Mouse (Mus musculus): ENCODE measurements around the gene Ifnar1. TPM values are rescaled to one million over a fixed set of nuclear protein-coding genes. Genes with fewer than 3 reads are reported as not detected.
"Not testable (repeated sequence)": the region's sequence is repeated elsewhere in the genome, so short reads cannot be mapped to it uniquely, and the experiment has no call there.

Gene Ifnar1
- polyA plus RNA-seq, 1 experiment: 36.2 TPM

- H3K27ac ChIP-seq (ENCODE audit: insufficient read depth, low read length): no peak overlapping the region
- H3K4me1 ChIP-seq (ENCODE audit: control insufficient read depth, insufficient read depth, low read length): no peaks in the 10 kb centered on the region
- H3K4me3 ChIP-seq (ENCODE audit: insufficient read depth, low read length): no peak overlapping the region
- TF ChIP-seq CTCF (IDR thresholded peaks at IDR 0.05; ENCODE audit: extremely low read depth, insufficient read depth, low read length) (no peak), POLR2A (IDR thresholded peaks at IDR 0.05; ENCODE audit: extremely low read depth, insufficient read depth, low read length) (no peak)
Observed at GRCm38 (mm10) chr16:91513099-91513498, 28.1 kb downstream of the Ifnar1 start.

GRCm38 (mm10) chr16:91517020-91517419 is 32.0 kb downstream of the Ifnar1 start:
- Histone ChIP-seq H3K27ac (ENCODE audit: insufficient read depth, low read length) (no peak overlapping the region), H3K4me3 (ENCODE audit: insufficient read depth, low read length) (no peak overlapping the region), H3K4me1 (ENCODE audit: control insufficient read depth, insufficient read depth, low read length) (no peaks in the 10 kb centered on the region)
- no peak for TF ChIP-seq POLR2A (IDR thresholded peaks at IDR 0.05; ENCODE audit: extremely low read depth, insufficient read depth, low read length)
- TF ChIP-seq CTCF (IDR thresholded peaks at IDR 0.05; ENCODE audit: extremely low read depth, insufficient read depth, low read length): no peak

DNA sequence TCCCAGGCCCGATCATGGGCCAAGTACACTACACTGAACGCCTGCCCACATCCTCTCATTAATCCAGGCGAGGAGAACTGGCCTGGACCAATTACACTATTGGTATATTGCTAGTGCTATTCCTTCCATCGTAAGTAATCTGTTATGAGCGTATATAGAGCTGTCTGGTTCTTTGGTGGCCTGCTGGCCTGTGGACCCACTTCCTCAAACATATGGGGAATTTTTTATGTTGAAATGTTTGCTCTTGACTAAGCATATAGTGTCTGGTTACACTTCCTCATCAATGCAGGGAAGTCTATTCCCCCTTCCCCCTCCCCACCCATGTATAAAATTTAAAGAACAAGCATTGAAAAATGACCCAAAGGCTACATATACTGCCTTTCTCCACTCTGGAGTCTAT is 37.0 kb downstream of the Ifnar1 start:
- Histone ChIP-seq H3K27ac (ENCODE audit: insufficient read depth, low read length) (no peak overlapping the region), H3K4me3 (ENCODE audit: insufficient read depth, low read length) (no peak overlapping the region), H3K4me1 (ENCODE audit: control insufficient read depth, insufficient read depth, low read length) (no peaks in the 10 kb centered on the region)
- no peak for TF ChIP-seq POLR2A (IDR thresholded peaks at IDR 0.05; ENCODE audit: extremely low read depth, insufficient read depth, low read length)
- TF ChIP-seq CTCF (IDR thresholded peaks at IDR 0.05; ENCODE audit: extremely low read depth, insufficient read depth, low read length): no peak

DNA sequence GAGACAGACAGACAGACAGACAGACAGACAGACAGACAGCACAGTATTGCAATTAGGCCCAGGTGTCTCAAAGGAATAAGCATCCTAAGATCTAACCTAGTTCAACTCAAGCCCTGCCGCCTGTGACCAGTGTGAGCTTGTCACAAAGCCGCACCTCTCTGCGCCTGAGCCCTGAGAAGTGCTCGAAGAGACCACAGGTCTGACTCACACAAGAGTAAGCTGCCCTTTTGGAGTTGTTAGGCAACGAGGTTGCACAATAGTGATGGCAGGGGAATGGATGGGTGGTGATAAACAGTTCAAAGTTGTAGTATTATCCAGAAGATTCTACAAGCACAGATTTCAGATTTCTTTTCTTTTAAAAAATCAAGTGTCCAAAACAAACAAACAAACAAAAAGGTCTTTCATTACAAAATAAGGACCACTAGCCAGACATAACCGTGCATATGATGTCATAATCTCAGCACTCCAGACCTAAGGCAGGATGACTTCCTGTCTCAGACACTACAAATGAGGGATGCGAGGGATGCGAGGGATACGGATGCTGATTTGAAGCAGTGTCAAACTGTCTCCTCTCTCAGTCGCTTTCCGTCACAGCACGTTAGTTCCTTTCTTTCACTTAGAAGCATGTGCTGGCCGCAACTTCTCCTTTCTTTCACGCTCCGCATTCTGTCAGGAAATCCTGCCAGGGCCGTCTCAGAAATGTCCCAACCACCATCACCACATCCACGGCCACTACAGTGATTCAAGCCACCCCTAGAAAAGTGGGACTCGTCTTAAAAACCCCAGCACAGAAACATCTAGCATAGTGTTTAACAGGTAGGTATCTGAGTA is 37.7 kb downstream of the Ifnar1 start:
- H3K4me1 ChIP-seq (ENCODE audit: control insufficient read depth, insufficient read depth, low read length): no peaks in the 10 kb centered on the region
- TF ChIP-seq CTCF (IDR thresholded peaks at IDR 0.05; ENCODE audit: extremely low read depth, insufficient read depth, low read length) (no peak), POLR2A (IDR thresholded peaks at IDR 0.05; ENCODE audit: extremely low read depth, insufficient read depth, low read length) (no peak)
- H3K27ac ChIP-seq (ENCODE audit: insufficient read depth, low read length): no peak overlapping the region
- H3K4me3 ChIP-seq (ENCODE audit: insufficient read depth, low read length): no peak overlapping the region

DNA sequence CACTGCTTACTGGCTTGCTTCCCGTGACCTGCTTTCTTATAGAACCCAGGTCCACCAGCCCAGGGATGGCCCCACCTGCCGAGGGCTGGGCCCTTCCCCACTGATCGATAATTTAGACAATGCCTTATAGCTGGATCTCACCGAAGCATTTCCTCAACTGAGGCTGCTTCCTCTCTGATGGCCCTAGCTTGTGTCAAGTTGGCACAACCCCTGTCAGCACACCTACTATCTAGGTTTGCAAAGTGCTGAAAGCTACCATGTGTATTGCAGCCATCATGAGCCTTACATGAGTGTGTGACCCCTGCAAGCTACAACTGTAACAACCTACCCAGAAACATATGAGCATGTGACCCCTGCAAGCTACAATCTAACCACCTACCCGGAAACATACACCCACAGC is 39.2 kb downstream of the Ifnar1 start:
- no peak for TF ChIP-seq POLR2A (IDR thresholded peaks at IDR 0.05; ENCODE audit: extremely low read depth, insufficient read depth, low read length)
- no peak for TF ChIP-seq CTCF (IDR thresholded peaks at IDR 0.05; ENCODE audit: extremely low read depth, insufficient read depth, low read length)
- H3K27ac ChIP-seq (ENCODE audit: insufficient read depth, low read length): no peak overlapping the region
- no peak overlapping the region for H3K4me3 ChIP-seq (ENCODE audit: insufficient read depth, low read length)
- no peaks in the 10 kb centered on the region for H3K4me1 ChIP-seq (ENCODE audit: control insufficient read depth, insufficient read depth, low read length)

- no peak overlapping the region for H3K27ac ChIP-seq (ENCODE audit: insufficient read depth, low read length)
- TF ChIP-seq CTCF (IDR thresholded peaks at IDR 0.05; ENCODE audit: extremely low read depth, insufficient read depth, low read length): no peak
- TF ChIP-seq POLR2A (IDR thresholded peaks at IDR 0.05; ENCODE audit: extremely low read depth, insufficient read depth, low read length): no peak
- no peaks in the 10 kb centered on the region; the same call in 1 of the 2 replicates for H3K4me1 ChIP-seq (ENCODE audit: control insufficient read depth, insufficient read depth, low read length)
- no peak overlapping the region for H3K4me3 ChIP-seq (ENCODE audit: insufficient read depth, low read length)
Observed at GRCm38 (mm10) chr16:91526274-91526673, 41.2 kb downstream of the Ifnar1 start.

GRCm38 (mm10) chr16:91527051-91527450 is 42.0 kb downstream of the Ifnar1 start:
- TF ChIP-seq POLR2A (IDR thresholded peaks at IDR 0.05; ENCODE audit: extremely low read depth, insufficient read depth, low read length): no peak
- 0 out of 2 replicates have a peak, but pooled peaks have one; percentile 17 for TF ChIP-seq CTCF (IDR thresholded peaks at IDR 0.05; ENCODE audit: extremely low read depth, insufficient read depth, low read length)
- Histone ChIP-seq H3K4me1 (ENCODE audit: control insufficient read depth, insufficient read depth, low read length) (no peaks in the 10 kb centered on the region; the same call in 1 of the 2 replicates), H3K4me3 (ENCODE audit: insufficient read depth, low read length) (no peak overlapping the region), H3K27ac (ENCODE audit: insufficient read depth, low read length) (no peak overlapping the region)

GRCm38 (mm10) chr16:91527500-91527899 is 42.5 kb downstream of the Ifnar1 start:
- no peak overlapping the region for H3K27ac ChIP-seq (ENCODE audit: insufficient read depth, low read length)
- H3K4me3 ChIP-seq (ENCODE audit: insufficient read depth, low read length): no peak overlapping the region
- H3K4me1 ChIP-seq (ENCODE audit: control insufficient read depth, insufficient read depth, low read length): no peaks in the 10 kb centered on the region; the same call in 1 of the 2 replicates
- TF ChIP-seq POLR2A (IDR thresholded peaks at IDR 0.05; ENCODE audit: extremely low read depth, insufficient read depth, low read length) (no peak), CTCF (IDR thresholded peaks at IDR 0.05; ENCODE audit: extremely low read depth, insufficient read depth, low read length) (no peak)

GRCm38 (mm10) chr16:91528578-91528977 is 43.5 kb downstream of the Ifnar1 start:
- H3K27ac ChIP-seq (ENCODE audit: insufficient read depth, low read length): no peak overlapping the region
- TF ChIP-seq POLR2A (IDR thresholded peaks at IDR 0.05; ENCODE audit: extremely low read depth, insufficient read depth, low read length) (no peak), CTCF (IDR thresholded peaks at IDR 0.05; ENCODE audit: extremely low read depth, insufficient read depth, low read length) (no peak)
- no peak overlapping the region for H3K4me3 ChIP-seq (ENCODE audit: insufficient read depth, low read length)
- no peaks in the 10 kb centered on the region; the same call in 1 of the 2 replicates for H3K4me1 ChIP-seq (ENCODE audit: control insufficient read depth, insufficient read depth, low read length)

DNA sequence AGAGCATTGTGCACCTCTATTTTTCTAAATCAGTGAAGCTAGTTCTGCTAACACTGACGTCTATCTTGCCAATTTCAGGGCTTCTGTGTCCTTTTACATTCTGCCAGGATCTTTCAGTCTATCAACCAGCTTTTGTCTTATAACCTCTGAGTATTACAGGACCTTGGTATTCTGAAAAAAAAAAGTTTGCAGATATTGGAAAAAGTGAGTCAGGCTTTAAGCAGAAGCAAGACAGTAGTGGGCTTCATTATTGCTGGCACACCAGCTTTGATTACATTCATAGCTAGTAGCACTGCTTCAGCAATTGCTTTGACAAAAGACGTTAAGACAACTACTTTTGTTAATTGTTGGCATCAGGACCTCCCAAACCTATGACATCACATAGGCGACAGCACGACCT is 45.8 kb downstream of the Ifnar1 start:
- H3K27ac ChIP-seq (ENCODE audit: insufficient read depth, low read length); H3K4me3 ChIP-seq (ENCODE audit: insufficient read depth, low read length); H3K4me1 ChIP-seq (ENCODE audit: control insufficient read depth, insufficient read depth, low read length): not testable (repeated sequence)

Measured in cortical plate, adult 2 months (tissue).